Mouse (Mus musculus): Measurements from ENCODE around the gene St6galnac5. TPM values are rescaled to one million over a fixed set of nuclear protein-coding genes. Genes with fewer than 3 reads are reported as not detected.

St6galnac5 gene
- polyA plus RNA-seq, 1 experiment from 2014 or later: 0.12 TPM

DNA sequence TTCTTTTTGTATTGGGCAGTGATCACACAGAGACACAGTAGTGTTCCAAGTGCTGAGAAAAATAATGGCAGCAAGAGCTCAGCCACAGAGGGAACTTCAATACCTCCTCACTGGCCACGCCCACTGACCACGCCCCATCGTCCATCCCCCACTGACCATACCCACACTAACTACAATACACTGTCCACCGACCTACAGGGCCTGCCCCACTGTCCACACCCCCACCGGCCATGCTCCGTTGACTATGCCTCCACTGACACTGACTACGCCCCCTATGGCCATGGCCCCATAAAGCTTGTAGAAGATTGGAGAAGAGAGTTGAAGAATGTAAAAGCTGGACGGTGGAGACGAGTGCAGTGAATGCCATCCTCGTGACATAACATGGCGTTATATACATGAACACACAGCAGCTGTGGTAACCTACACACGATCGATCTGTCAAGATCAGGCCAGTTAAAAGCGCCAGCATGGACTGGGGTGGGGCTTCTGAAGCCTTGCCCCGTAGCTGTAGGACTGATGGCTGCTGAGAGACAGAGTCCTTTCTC is 32.7 kb downstream of the St6galnac5 start:
- no peak overlapping the region for H3K4me2 ChIP-seq (ENCODE audit: low read length)
- no peaks in the 10 kb centered on the region for H3K27me3 ChIP-seq (ENCODE audit: control insufficient read depth, insufficient read depth, low read length)
- peaks cover 3% of the 10 kb centered on the region; the same call in 1 of the 2 replicates for H3K9me3 ChIP-seq (ENCODE audit: control insufficient read depth, low read length)
- H3K9ac ChIP-seq (ENCODE audit: low read length): no peak overlapping the region
- no peak for ATAC-seq (ENCODE audit: insufficient number of reproducible peaks, insufficient read depth, low FRiP score, low read depth)
- H3K27ac ChIP-seq (replicated peaks in 1 of 2; ENCODE audit: control insufficient read depth in 1 of 2, insufficient read depth in 1 of 2, low read depth in 2 of 2, low read length in 2 of 2): no peak overlapping the region
- no peaks in the 10 kb centered on the region for H3K36me3 ChIP-seq (ENCODE audit: control insufficient read depth, insufficient read depth, low read length)
- WGBS: 91% methylated on average over 15 of the region's 15 CpGs
- H3K4me1 ChIP-seq (ENCODE audit: control insufficient read depth in 2 of 2, insufficient read depth in 2 of 2, low read length in 2 of 2): no peaks in the 10 kb centered on the region
- H3K4me3 ChIP-seq (ENCODE audit: control insufficient read depth in 1 of 2, insufficient read depth in 1 of 2, low read depth in 1 of 2, low read length in 2 of 2): no peak overlapping the region

DNA sequence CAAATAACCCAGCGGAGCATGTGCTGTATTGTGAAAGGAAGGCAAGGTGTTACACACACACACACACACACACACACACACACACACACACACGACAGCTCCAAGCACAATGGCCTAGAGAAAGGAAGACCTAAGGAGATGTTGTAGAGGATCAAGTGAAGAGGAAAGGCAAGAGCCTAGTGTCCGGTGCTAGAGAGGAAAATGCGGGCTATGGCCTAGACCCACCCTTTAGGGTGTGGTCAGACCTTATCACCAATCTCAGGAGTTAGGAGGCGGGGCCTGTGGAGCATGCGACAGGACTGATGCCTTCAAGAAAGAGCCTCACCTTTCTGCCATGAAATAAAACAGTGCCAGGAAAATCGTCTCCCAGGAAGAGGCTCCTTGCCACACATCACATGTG is 33.5 kb downstream of the St6galnac5 start:
- Histone ChIP-seq H3K4me3 (ENCODE audit: control insufficient read depth in 1 of 2, insufficient read depth in 1 of 2, low read depth in 1 of 2, low read length in 2 of 2) (no peak overlapping the region), H3K27ac (replicated peaks in 1 of 2; ENCODE audit: control insufficient read depth in 1 of 2, insufficient read depth in 1 of 2, low read depth in 2 of 2, low read length in 2 of 2) (no peak overlapping the region), H3K4me2 (ENCODE audit: low read length) (no peak overlapping the region), H3K4me1 (ENCODE audit: control insufficient read depth in 2 of 2, insufficient read depth in 2 of 2, low read length in 2 of 2) (no peaks in the 10 kb centered on the region), H3K27me3 (ENCODE audit: control insufficient read depth, insufficient read depth, low read length) (no peaks in the 10 kb centered on the region), H3K9ac (ENCODE audit: low read length) (no peak overlapping the region), H3K9me3 (ENCODE audit: control insufficient read depth, low read length) (peaks cover 3% of the 10 kb centered on the region; the same call in 1 of the 2 replicates), H3K36me3 (ENCODE audit: control insufficient read depth, insufficient read depth, low read length) (no peaks in the 10 kb centered on the region)
- no peak for ATAC-seq (ENCODE audit: insufficient number of reproducible peaks, insufficient read depth, low FRiP score, low read depth)
- WGBS: 82% methylated on average over 7 of the region's 7 CpGs

DNA sequence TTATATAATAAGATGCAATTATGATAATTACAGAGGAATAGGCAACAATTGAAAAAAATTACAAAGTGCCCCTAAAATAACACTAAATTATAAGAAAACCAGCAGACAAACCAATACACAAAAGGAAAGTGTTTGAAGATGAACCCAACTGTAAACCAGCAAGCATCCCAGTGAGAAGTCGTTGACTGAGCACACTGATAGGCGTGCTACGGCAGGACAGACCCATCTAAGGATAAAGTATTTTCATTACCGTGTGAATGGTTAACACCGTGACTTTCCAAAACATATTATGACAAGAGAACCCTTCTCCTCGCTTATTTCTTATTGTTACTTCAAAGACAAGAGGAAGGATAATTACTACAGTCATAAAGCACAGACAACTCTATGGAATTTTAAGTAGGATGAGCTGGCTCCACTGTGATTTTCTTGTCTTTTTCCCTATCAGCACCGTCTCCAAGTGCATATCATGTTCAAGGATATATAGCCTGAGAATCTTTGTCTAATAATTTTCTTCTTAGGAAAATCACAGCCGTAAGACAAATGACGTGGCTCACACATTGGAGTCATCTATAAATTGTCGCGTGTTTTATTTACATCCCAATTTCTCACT is 34.9 kb downstream of the St6galnac5 start:
- Histone ChIP-seq H3K27ac (replicated peaks in 1 of 2; ENCODE audit: control insufficient read depth in 1 of 2, insufficient read depth in 1 of 2, low read depth in 2 of 2, low read length in 2 of 2) (no peak overlapping the region), H3K4me3 (ENCODE audit: control insufficient read depth in 1 of 2, insufficient read depth in 1 of 2, low read depth in 1 of 2, low read length in 2 of 2) (no peak overlapping the region), H3K9me3 (ENCODE audit: control insufficient read depth, low read length) (peaks cover 3% of the 10 kb centered on the region; the same call in 1 of the 2 replicates), H3K9ac (ENCODE audit: low read length) (no peak overlapping the region), H3K27me3 (ENCODE audit: control insufficient read depth, insufficient read depth, low read length) (no peaks in the 10 kb centered on the region), H3K4me2 (ENCODE audit: low read length) (no peak overlapping the region), H3K4me1 (ENCODE audit: control insufficient read depth in 2 of 2, insufficient read depth in 2 of 2, low read length in 2 of 2) (no peaks in the 10 kb centered on the region; a peak in 1 of 4 replicates), H3K36me3 (ENCODE audit: control insufficient read depth, insufficient read depth, low read length) (no peaks in the 10 kb centered on the region)
- 86% methylated on average over 11 of the region's 11 CpGs for WGBS
- no peak for ATAC-seq (ENCODE audit: insufficient number of reproducible peaks, insufficient read depth, low FRiP score, low read depth)

DNA sequence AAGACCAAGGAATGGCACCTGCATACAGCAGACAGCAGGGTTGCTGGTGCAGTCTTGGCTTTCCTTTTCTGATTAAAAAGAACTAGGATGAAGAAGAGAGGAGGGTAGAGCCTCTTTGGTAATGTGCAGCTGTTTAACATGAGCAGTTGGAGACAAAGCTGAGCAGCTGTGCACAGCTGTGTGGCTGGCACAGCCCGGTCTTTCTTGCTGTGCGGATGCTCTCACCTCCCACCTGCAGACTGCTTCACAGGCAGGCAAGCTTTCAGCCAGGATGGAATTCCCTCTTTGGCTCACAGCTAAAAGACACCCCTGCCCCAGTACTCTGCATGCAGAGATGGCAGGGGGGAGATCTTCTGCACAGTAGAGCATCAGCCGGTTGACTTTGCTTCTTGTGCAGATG is 37.3 kb downstream of the St6galnac5 start:
- no peaks in the 10 kb centered on the region for H3K9me3 ChIP-seq (ENCODE audit: control insufficient read depth, low read length)
- no peak overlapping the region for H3K4me3 ChIP-seq (ENCODE audit: control insufficient read depth in 1 of 2, insufficient read depth in 1 of 2, low read depth in 1 of 2, low read length in 2 of 2)
- H3K27ac ChIP-seq (replicated peaks in 1 of 2; ENCODE audit: control insufficient read depth in 1 of 2, insufficient read depth in 1 of 2, low read depth in 2 of 2, low read length in 2 of 2): no peak overlapping the region
- H3K9ac ChIP-seq (ENCODE audit: low read length): no peak overlapping the region
- ATAC-seq (ENCODE audit: insufficient number of reproducible peaks, insufficient read depth, low FRiP score, low read depth): no peak
- H3K27me3 ChIP-seq (ENCODE audit: control insufficient read depth, insufficient read depth, low read length): no peaks in the 10 kb centered on the region
- no peaks in the 10 kb centered on the region for H3K36me3 ChIP-seq (ENCODE audit: control insufficient read depth, insufficient read depth, low read length)
- WGBS: 76% methylated on average over 3 of the region's 3 CpGs
- H3K4me2 ChIP-seq (ENCODE audit: low read length): no peak overlapping the region
- H3K4me1 ChIP-seq (ENCODE audit: control insufficient read depth in 2 of 2, insufficient read depth in 2 of 2, low read length in 2 of 2): no peaks in the 10 kb centered on the region; a peak in 1 of 4 replicates

DNA sequence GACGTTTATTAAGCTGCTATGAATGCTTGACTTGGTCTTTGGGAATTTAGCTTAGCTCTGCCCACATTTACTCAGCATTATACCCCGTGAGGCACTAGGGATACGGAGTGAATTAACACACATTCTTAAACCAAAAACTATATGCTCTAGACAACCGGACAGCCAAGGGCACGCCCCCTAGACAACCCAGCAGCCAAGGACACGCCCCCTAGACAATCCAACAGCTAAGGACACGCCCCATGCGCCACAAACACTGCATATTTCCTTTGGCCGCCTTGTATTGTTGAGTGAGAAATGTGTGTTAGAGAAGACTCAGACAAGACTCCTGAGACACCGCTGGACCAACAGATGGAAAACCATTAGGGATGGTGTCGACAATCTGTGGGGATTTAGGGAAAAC is 39.1 kb downstream of the St6galnac5 start:
- Histone ChIP-seq H3K27me3 (ENCODE audit: control insufficient read depth, insufficient read depth, low read length) (no peaks in the 10 kb centered on the region), H3K4me3 (ENCODE audit: control insufficient read depth in 1 of 2, insufficient read depth in 1 of 2, low read depth in 1 of 2, low read length in 2 of 2) (no peak overlapping the region), H3K27ac (replicated peaks in 1 of 2; ENCODE audit: control insufficient read depth in 1 of 2, insufficient read depth in 1 of 2, low read depth in 2 of 2, low read length in 2 of 2) (no peak overlapping the region), H3K4me1 (ENCODE audit: control insufficient read depth in 2 of 2, insufficient read depth in 2 of 2, low read length in 2 of 2) (no peaks in the 10 kb centered on the region; a peak in 1 of 4 replicates), H3K9me3 (ENCODE audit: control insufficient read depth, low read length) (no peaks in the 10 kb centered on the region), H3K36me3 (ENCODE audit: control insufficient read depth, insufficient read depth, low read length) (no peaks in the 10 kb centered on the region), H3K9ac (ENCODE audit: low read length) (no peak overlapping the region), H3K4me2 (ENCODE audit: low read length) (no peak overlapping the region)
- ATAC-seq (ENCODE audit: insufficient number of reproducible peaks, insufficient read depth, low FRiP score, low read depth): no peak
- WGBS: 72% methylated on average over 11 of the region's 11 CpGs

DNA sequence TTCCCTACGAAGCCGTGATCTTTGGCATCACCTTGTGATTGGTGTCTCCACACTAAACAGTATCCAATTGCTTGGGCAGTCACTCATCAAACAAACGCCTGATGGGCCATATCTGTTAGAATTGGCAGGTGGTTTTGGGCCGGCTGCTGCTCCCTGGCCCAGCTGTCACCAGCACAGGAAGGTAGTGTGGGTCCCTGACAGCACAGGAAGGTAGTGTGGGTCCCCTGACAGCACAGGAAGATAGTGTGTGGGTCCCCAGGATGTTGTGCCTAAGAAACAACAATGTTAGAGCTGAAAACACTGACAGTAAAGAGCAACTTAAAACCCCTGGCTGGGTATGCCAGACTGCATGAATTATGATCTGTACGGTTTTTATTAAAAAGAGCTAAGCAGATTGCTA is 40.4 kb downstream of the St6galnac5 start:
- Histone ChIP-seq H3K9me3 (ENCODE audit: control insufficient read depth, low read length) (no peaks in the 10 kb centered on the region), H3K27ac (replicated peaks in 1 of 2; ENCODE audit: control insufficient read depth in 1 of 2, insufficient read depth in 1 of 2, low read depth in 2 of 2, low read length in 2 of 2) (no peak overlapping the region), H3K4me1 (ENCODE audit: control insufficient read depth in 2 of 2, insufficient read depth in 2 of 2, low read length in 2 of 2) (no peaks in the 10 kb centered on the region; a peak in 1 of 4 replicates), H3K27me3 (ENCODE audit: control insufficient read depth, insufficient read depth, low read length) (no peaks in the 10 kb centered on the region), H3K4me2 (ENCODE audit: low read length) (no peak overlapping the region), H3K9ac (ENCODE audit: low read length) (no peak overlapping the region), H3K36me3 (ENCODE audit: control insufficient read depth, insufficient read depth, low read length) (no peaks in the 10 kb centered on the region), H3K4me3 (ENCODE audit: control insufficient read depth in 1 of 2, insufficient read depth in 1 of 2, low read depth in 1 of 2, low read length in 2 of 2) (no peak overlapping the region)
- ATAC-seq (ENCODE audit: insufficient number of reproducible peaks, insufficient read depth, low FRiP score, low read depth): no peak
- 77% methylated on average over 5 of the region's 5 CpGs for WGBS

DNA sequence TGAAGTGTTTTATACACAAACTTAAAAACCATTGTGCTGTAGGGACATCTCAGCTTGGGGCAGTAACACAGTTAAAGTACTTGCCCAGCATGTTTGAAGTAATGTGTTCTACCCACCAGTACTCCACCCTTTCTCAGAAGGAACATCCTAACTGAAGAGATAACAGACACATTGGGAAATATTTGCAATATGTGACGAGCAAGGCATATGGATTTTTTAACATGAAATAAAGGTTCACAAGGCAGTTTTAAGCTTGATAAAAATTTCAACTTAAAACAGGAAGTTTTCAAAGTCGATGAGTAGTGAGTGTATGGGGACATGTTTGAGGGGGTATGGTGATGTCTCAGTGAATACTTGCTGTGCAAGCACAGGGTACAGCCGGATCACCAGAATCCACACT is 45.7 kb downstream of the St6galnac5 start:
- ATAC-seq (ENCODE audit: insufficient number of reproducible peaks, insufficient read depth, low FRiP score, low read depth): no peak
- no peaks in the 10 kb centered on the region for H3K36me3 ChIP-seq (ENCODE audit: control insufficient read depth, insufficient read depth, low read length)
- no peaks in the 10 kb centered on the region for H3K4me1 ChIP-seq (ENCODE audit: control insufficient read depth in 2 of 2, insufficient read depth in 2 of 2, low read length in 2 of 2)
- H3K9ac ChIP-seq (ENCODE audit: low read length): no peak overlapping the region
- H3K27me3 ChIP-seq (ENCODE audit: control insufficient read depth, insufficient read depth, low read length): no peaks in the 10 kb centered on the region
- 81% methylated on average over 3 of the region's 3 CpGs for WGBS
- H3K9me3 ChIP-seq (ENCODE audit: control insufficient read depth, low read length): no peaks in the 10 kb centered on the region
- no peak overlapping the region for H3K4me2 ChIP-seq (ENCODE audit: low read length)
- no peak overlapping the region for H3K4me3 ChIP-seq (ENCODE audit: control insufficient read depth in 1 of 2, insufficient read depth in 1 of 2, low read depth in 1 of 2, low read length in 2 of 2)
- no peak overlapping the region for H3K27ac ChIP-seq (replicated peaks in 1 of 2; ENCODE audit: control insufficient read depth in 1 of 2, insufficient read depth in 1 of 2, low read depth in 2 of 2, low read length in 2 of 2)

DNA sequence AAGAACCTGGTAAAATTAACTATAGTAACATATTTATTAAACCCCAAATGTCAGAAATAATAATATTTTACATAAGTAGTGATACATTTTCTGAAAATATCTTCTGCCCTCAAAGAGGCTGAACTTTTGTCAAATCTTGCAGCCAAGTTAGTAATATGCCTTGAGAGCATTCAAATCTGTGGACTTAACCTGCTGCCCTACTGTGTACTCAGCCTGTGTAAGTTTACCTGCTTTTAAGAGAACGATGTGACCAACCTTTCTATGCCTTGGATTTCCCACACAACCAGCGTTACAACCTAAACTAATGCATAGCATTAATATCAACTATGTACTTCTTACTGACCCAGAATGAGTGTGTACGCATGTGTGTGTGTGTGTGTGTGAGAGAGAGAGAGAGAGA is 48.3 kb downstream of the St6galnac5 start:
- H3K4me2 ChIP-seq (ENCODE audit: low read length): no peak overlapping the region
- ATAC-seq (ENCODE audit: insufficient number of reproducible peaks, insufficient read depth, low FRiP score, low read depth): no peak
- H3K4me3 ChIP-seq (ENCODE audit: control insufficient read depth in 1 of 2, insufficient read depth in 1 of 2, low read depth in 1 of 2, low read length in 2 of 2): no peak overlapping the region
- WGBS: 92% methylated on average over 3 of the region's 3 CpGs
- H3K4me1 ChIP-seq (ENCODE audit: control insufficient read depth in 2 of 2, insufficient read depth in 2 of 2, low read length in 2 of 2): peaks cover 0 to 6% of the 10 kb centered on the region in 2 experiments; a peak in 2 of 4 replicates
- no peaks in the 10 kb centered on the region for H3K9me3 ChIP-seq (ENCODE audit: control insufficient read depth, low read length)
- no peak overlapping the region for H3K9ac ChIP-seq (ENCODE audit: low read length)
- no peaks in the 10 kb centered on the region for H3K27me3 ChIP-seq (ENCODE audit: control insufficient read depth, insufficient read depth, low read length)
- no peak overlapping the region for H3K27ac ChIP-seq (replicated peaks in 1 of 2; ENCODE audit: control insufficient read depth in 1 of 2, insufficient read depth in 1 of 2, low read depth in 2 of 2, low read length in 2 of 2)
- no peaks in the 10 kb centered on the region for H3K36me3 ChIP-seq (ENCODE audit: control insufficient read depth, insufficient read depth, low read length)

Data from heart, embryonic 14.5 days (tissue).